Mouse (Mus musculus): ENCODE results near the gene Med13l.

Med13l gene

GRCm38 (mm10) chr5:118762499-118763185, 202.2 kb downstream of the Med13l start:
- in situ Hi-C loops (cut with MboI; ENCODE audit: low sequenced_read_pairs) = loop anchor here (25.0 kb wide), 1 partner anchor 1700 kb away; the partner anchor contains the start of gene Sdsl

DNA sequence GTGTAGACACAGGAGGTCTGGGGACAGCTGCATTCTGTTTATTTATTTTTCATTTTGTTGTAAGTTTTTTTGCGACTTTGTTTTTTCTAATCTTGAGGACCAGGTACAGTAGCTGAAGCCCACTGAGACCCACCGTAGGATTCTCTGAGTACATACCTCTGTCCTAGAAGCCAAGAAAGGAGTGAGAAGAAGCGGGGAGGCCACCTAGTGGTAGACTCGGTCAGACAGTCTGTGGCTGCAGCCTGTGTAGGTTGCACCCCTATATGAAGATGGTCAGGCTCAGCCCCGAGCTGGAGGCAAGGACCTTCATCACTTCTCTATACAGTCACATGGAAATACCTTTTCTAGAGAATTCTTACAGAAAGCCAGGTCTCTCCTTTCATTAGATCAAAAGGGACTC, 202.9 kb downstream of the Med13l start:
- in situ Hi-C loops (cut with MboI; ENCODE audit: low sequenced_read_pairs) = loop anchor here (25.0 kb wide), 1 partner anchor 1699 kb away; the partner anchor contains the start of gene Sdsl

DNA sequence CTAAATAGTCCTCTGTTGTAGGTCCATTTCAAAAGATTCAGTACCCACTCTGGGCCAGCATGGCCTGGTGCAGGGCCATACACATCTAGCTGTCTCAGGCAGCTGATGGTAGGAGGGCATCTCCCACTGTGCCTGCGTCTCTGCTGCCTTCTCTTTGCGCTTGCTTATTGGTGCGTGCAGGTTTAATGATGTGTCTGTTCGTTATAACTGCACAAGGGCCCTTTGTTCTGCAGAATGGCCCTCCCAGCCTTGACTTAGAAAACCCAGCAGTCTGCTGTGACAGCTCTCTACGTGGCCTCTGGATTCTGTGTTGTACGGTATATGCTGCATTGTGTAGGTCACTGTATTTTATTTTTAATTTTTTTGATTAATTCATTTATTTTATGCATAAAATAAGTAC, 208.7 kb downstream of the Med13l start:
- in situ Hi-C loops (cut with MboI; ENCODE audit: low sequenced_read_pairs) = loop anchor here (25.0 kb wide), 1 partner anchor 1693 kb away; the partner anchor contains the start of gene Sdsl

DNA sequence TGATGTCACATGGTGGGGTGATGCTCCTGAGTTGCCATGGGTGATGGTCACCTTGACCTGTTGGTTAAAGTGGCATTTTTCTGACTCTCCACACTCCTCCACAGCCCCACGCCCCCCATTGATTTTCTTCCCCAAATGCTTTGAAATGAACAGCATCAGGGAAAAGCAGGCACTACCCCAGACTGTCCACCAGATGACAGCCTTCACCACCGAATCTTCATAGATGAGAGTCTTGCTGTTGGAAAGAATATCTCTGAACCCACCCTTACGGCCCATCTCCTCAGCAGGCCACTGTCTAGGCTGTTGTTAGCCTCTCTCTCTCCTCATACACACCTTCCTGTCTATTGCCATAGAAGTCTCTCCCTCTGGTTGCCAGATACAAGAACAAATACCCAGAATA, 213.4 kb downstream of the Med13l start:
- in situ Hi-C loops (cut with MboI; ENCODE audit: low sequenced_read_pairs) = loop anchor here (25.0 kb wide), 1 partner anchor 1688 kb away; the partner anchor contains the start of gene Sdsl

GRCm38 (mm10) chr5:118776396-118776795, 215.9 kb downstream of the Med13l start:
- in situ Hi-C loops (cut with MboI; ENCODE audit: low sequenced_read_pairs) = no loop called here

GRCm38 (mm10) chr5:118781598-118781997, 221.1 kb downstream of the Med13l start:
- in situ Hi-C loops (cut with MboI; ENCODE audit: low sequenced_read_pairs) = loop anchor here (5.0 kb wide), 1 partner anchor 1321 kb away; no protein-coding TSS in a partner anchor

GRCm38 (mm10) chr5:118782139-118782538, 221.7 kb downstream of the Med13l start:
- in situ Hi-C loops (cut with MboI; ENCODE audit: low sequenced_read_pairs) = loop anchor here (5.0 kb wide), 1 partner anchor 1320 kb away; no protein-coding TSS in a partner anchor

DNA sequence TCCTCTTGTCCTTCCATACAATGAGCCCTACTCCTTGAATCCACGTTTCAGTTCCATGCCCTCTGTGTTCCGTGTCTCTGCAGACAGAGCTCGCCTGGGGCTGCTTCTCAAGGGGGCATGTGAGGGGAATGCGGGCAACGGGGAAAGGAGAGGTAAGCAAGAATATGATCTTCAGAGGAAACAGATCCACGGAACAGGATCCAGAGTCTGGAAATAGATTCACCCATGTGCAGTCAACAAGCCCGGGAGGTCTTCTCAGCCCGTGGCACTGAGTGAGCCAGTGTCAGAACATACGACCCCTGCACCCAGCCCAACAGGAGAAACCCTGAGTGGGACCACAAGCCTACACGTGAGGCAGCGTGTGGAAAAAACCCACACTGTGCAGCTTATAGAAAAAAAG, 228.7 kb downstream of the Med13l start:
- in situ Hi-C loops (cut with MboI; ENCODE audit: low sequenced_read_pairs) = no loop called here

DNA sequence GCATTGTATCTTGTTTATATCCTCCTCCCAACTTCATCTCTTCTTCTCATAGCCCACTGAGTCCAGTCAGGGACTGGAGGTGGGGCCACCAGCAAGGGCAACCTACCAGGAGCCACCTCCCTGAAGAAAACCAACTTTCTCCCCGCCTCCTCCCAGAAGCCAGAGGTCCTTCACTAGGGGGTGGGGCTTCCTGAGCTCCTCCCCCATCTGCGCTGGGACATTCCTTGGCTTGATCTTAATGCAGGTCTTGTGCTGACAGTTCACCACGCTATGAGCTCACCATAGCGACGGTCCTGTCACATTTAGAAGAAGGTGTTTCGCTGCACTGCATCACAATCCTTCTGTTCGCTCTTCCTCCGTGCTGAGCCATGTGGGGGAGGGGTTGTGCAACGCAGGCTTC, 229.3 kb downstream of the Med13l start:
- in situ Hi-C loops (cut with MboI; ENCODE audit: low sequenced_read_pairs) = no loop called here

GRCm38 (mm10) chr5:118797811-118798210, 237.3 kb downstream of the Med13l start:
- in situ Hi-C loops (cut with MboI; ENCODE audit: low sequenced_read_pairs) = no loop called here

DNA sequence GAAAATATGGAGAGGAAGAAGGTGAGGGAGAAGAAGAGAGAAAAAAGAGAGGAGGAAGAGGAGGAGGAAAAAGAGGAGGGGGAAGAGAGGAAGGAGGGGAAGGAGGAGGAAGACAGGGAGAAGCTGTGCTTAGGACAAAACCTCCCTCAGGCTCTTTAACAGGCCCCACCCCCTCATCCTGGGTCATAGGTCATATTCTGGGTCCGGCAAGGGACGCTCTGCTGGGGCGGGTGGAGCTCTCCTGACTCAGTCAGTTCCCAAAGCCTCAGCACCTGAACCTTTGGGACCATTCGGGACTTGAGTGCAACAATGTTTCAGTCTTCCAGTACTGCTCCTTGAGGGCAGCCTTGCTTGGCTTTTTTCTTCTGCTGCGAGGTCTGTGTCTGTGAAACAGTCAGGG, 241.1 kb downstream of the Med13l start:
- in situ Hi-C loops (cut with MboI; ENCODE audit: low sequenced_read_pairs) = no loop called here

GRCm38 (mm10) chr5:118802036-118802435, 241.6 kb downstream of the Med13l start:
- in situ Hi-C loops (cut with MboI; ENCODE audit: low sequenced_read_pairs) = no loop called here

- in situ Hi-C loops (cut with MboI; ENCODE audit: low sequenced_read_pairs) = no loop called here
Observed at GRCm38 (mm10) chr5:118808946-118809345, 248.5 kb downstream of the Med13l start.

- in situ Hi-C loops (cut with MboI; ENCODE audit: low sequenced_read_pairs) = no loop called here
Observed at GRCm38 (mm10) chr5:118809588-118809987, 249.1 kb downstream of the Med13l start.

DNA sequence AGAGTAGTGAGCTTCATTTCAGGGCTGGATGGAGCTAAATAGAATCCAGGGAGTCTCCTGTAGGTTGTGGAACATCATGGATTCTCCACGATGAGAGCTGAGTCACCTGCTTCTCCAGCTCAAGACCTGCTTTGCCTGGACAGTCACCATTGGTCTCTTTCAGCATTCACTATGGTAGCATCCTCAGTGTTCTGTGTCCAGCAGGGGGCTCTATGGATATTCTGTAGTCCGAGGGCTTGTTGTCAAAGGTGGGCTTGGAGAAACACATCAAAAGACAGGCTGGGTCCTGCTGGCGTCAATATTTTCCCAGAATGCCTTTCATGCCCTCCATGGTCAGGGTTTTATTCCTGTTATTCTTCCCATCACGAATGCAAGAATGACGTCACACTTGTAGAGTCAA, 251.2 kb downstream of the Med13l start:
- in situ Hi-C loops (cut with MboI; ENCODE audit: low sequenced_read_pairs) = no loop called here

- in situ Hi-C loops (cut with MboI; ENCODE audit: low sequenced_read_pairs) = no loop called here
Observed at GRCm38 (mm10) chr5:118812421-118812820, 251.9 kb downstream of the Med13l start.

DNA sequence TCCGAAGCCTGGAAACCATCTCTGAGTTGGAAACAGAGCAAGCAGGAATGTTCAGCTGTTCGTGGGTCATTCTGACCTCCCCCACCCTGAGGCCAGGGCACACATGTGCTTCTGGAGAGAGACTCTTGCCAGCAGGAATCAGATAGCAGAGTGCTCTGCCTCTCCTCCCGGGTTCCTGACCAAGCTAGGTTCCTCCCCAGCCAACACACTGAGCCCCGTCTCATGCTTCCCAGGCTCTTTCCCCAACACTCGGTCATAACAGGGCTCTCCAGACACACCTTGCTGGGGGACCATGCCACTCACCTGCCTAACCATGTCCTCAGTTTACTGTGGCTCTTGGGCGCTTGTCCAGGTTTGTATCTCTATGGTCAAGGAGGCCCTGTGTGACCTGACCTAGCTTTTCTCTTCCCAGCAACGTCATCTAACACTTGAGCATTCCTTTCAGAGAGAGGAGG, 252.5 kb downstream of the Med13l start:
- in situ Hi-C loops (cut with MboI; ENCODE audit: low sequenced_read_pairs) = no loop called here

- in situ Hi-C loops (cut with MboI; ENCODE audit: low sequenced_read_pairs) = no loop called here
Observed at GRCm38 (mm10) chr5:118814052-118814451, 253.6 kb downstream of the Med13l start.

Data from CH12F3 (cell line).